Mouse (Mus musculus) forebrain, embryonic 13.5 days (tissue): ENCODE results near the gene Pkn3. TPM values are rescaled to one million over a fixed set of nuclear protein-coding genes. Genes with fewer than 3 reads are reported as not detected.

ENCODE experiments used
- ATAC-seq: fragments of 200-750 bp; cut with Nextera tagmentation; 2 replicates; pipeline ENCODE4 v1.8.0; 2017
- H3K27ac ChIP-seq: fragments of 300-500 bp; sonication (generic); 2 replicates; pipeline ENCODE4 v1.5.1; 2015; ENCODE audit warnings: inconsistent platforms, mild to moderate bottlenecking, moderate library complexity
- H3K27me3 ChIP-seq: fragments of 300-500 bp; sonication (generic); 2 replicates; pipeline ENCODE4 v1.6.1; 2015; ENCODE audit warnings: mild to moderate bottlenecking, inconsistent platforms
- H3K36me3 ChIP-seq: fragments of 300-500 bp; sonication (generic); 2 replicates; pipeline ENCODE4 v1.6.1; 2015; ENCODE audit warnings: mild to moderate bottlenecking, inconsistent platforms; ENCODE audit not compliant: poor library complexity, severe bottlenecking
- H3K4me1 ChIP-seq: fragments of 300-500 bp; sonication (generic); 2 replicates; pipeline ENCODE4 v1.6.1; 2015; ENCODE audit warnings: inconsistent platforms
- H3K4me2 ChIP-seq: fragments of 300-500 bp; sonication (generic); 2 replicates; pipeline ENCODE4 v1.6.1; 2015; ENCODE audit warnings: inconsistent platforms, mild to moderate bottlenecking, moderate library complexity
- H3K4me3 ChIP-seq: fragments of 300-500 bp; sonication (generic); 2 replicates; pipeline ENCODE4 v1.5.1; 2015; ENCODE audit warnings: mild to moderate bottlenecking, inconsistent platforms
- H3K9ac ChIP-seq: fragments of 300-500 bp; sonication (generic); 2 replicates; pipeline ENCODE4 v1.6.1; 2015; ENCODE audit warnings: mild to moderate bottlenecking, inconsistent platforms
- H3K9me3 ChIP-seq: fragments of 300-500 bp; sonication (generic); replicated peaks from 2 replicates; pipeline ENCODE4 v1.6.1; 2016; ENCODE audit warnings: inconsistent platforms
- WGBS: fragments of 180-500 bp; shearing (Covaris S2); methylation state at CpG from one replicate; pipeline ENCODE4 v1.1.7; 2015; 5-methylcytosine and 5-hydroxymethylcytosine counted together
- polyA plus RNA-seq: library from polyadenylated mRNA; unstranded; fragments of >200 nt; fragmentation: Nextera tagmentation; extraction: Ambion mirVana; gene quantifications from 2 replicates; pipeline ENCODE4 v1.2.1, GENCODE M21; 2015

Gene Pkn3
- polyA plus RNA-seq = 5.7 and 6.7 TPM in 2 replicates

DNA sequence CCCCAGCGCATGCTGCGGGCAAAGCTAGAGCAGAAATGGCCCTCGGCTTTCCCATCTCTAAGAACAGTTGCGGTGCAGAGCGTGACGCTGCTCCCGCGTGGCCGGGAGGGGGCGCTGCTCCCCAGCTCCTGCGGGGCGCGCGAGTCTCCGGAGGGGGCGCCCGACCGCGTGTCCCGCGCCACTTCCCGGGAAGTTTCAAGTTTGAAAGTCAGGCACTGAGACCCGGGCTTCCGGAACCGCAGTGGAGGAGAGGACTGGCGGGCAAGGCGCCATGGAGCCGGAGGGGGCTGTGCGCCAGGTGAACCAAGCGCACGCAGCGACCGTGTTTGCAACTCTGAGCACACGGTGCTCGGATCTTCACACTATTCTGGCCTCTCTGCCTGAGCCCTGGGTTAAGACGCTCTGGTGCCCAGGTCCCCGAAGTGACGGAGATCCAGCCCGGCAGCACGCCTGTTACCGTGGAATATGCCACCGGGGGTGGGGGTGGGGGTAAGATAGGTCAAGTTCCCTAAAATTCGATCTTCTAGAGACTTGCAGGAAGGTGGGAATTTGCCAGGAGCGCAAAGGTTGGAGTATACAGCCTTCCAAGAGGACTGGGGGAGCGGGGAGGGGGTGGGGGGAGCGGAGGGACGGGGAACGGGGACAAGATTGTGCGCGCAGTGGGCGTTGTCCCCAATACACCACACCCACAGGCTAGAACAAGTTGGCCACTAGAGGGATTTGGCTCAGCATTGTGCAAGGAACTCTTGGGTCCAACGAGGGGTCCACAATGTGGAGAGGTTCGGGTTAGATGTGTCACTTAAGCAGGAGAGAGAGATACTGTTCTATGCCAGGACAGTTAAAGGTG is at the start of gene Pkn3:
TSS of gene Pkn3 (plus strand) at position 183 of the 847 bp plus-strand sequence.
- peaks cover 19% of the 10 kb centered on the region for H3K4me1 ChIP-seq
- peak within 1 kb of the TSS; percentile 28 for H3K27ac ChIP-seq
- H3K27me3 ChIP-seq = no peaks in the 10 kb centered on the region
- peak within 1 kb of the TSS; percentile 89 for H3K4me2 ChIP-seq
- peak; percentile 81 for ATAC-seq
- H3K9ac ChIP-seq = peak within 1 kb of the TSS; percentile 66
- H3K9me3 ChIP-seq = no peaks in the 10 kb centered on the region
- under 1% methylated on average over 53 of the region's 53 CpGs for WGBS
- peaks cover 10% of the 10 kb centered on the region for H3K36me3 ChIP-seq
- H3K4me3 ChIP-seq = peak within 1 kb of the TSS; percentile 51

DNA sequence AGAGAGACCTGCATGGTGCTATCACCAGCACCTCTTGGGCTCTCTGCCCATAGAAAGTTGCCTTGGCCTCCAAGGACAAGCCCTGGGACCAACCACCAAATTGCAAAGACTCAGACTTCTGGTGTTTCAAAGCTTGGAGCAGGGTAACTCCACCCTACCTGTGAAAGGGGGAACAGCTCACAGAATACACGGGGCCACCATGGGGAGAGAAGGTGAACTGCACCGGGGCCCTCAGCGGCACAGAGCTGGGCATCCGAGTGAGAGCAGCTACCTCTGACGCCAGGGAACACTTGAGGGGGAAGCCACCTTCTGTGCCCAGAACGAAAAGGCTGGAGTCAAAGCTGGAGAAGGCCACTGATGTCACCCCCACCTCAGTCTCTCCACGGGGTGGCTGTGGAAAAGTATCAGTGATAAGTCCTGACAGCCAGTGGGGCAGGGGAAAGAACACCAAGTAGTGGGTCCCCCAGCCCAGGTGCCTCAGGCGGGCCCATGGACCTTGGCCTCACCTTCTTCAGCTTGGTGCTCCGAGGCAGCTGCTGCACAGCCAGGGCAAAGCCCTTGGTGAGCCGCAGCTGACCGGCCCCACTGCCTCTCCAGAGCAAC is 45.1 kb upstream of the Pkn3 start:
- Histone ChIP-seq H3K27ac (no peak overlapping the region), H3K9ac (no peak overlapping the region), H3K4me3 (no peak overlapping the region), H3K27me3 (no peaks in the 10 kb centered on the region), H3K9me3 (no peaks in the 10 kb centered on the region), H3K4me2 (no peak overlapping the region), H3K36me3 (peaks cover 80% of the 10 kb centered on the region), H3K4me1 (no peaks in the 10 kb centered on the region)
- peak; percentile 24; the same call in 1 of the 2 replicates for ATAC-seq
- WGBS = 58% methylated on average over 11 of the region's 11 CpGs

DNA sequence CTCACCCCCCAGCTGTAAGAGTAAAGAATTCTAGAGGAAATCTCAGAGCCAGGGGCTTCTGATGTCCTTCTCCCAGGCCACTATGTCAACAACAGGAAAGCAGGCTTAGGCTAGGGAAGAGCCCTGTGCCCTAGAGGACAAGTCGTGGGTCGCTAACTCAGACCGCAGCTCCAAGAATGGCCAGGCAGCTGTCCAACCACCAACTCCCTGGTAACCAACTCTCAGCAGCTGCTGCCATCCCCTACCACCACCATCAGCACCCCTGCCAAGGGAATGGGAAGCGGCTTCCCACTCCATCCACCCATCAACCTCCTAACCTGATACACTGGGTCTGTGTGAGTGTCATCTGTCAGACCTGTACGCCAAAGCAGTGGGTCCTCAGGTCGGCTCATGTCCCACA is 44.5 kb upstream of the Pkn3 start:
- no peaks in the 10 kb centered on the region for H3K9me3 ChIP-seq
- H3K27me3 ChIP-seq = no peaks in the 10 kb centered on the region
- H3K4me1 ChIP-seq = no peaks in the 10 kb centered on the region
- no peak overlapping the region for H3K27ac ChIP-seq
- H3K4me2 ChIP-seq = no peak overlapping the region
- WGBS = 80% methylated on average over 6 of the region's 6 CpGs
- H3K9ac ChIP-seq = no peak overlapping the region
- 0 out of 2 replicates have a peak, but pooled peaks have one; percentile 6 for ATAC-seq
- peaks cover 80% of the 10 kb centered on the region for H3K36me3 ChIP-seq
- no peak overlapping the region for H3K4me3 ChIP-seq

DNA sequence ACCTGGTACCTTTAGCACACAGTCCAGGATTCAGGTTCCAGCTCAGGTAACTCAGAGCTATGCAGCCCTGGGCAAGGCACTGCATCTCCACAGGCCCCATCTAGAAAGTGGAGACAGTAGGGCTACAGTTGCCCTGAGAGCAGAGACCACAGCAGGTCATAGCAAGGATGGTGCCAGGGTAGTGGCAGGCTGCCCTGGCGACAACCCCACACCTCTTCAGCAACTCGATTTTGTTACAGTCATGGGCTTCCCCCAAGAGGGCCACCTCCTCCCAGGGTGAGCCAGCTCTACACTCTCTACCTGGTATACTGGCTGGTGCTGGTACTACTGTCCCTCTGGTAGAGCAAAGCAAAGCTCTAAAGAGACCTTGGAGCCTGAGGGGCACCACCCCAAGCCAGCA is 39.7 kb upstream of the Pkn3 start:
- H3K4me3 ChIP-seq = no peak overlapping the region
- H3K4me1 ChIP-seq = 0 out of 2 replicates have a peak, but pooled peaks cover 6% of the 10 kb centered on the region
- H3K36me3 ChIP-seq = peaks cover 41% of the 10 kb centered on the region
- H3K4me2 ChIP-seq = no peak overlapping the region
- no peak overlapping the region for H3K27ac ChIP-seq
- no peak for ATAC-seq
- WGBS = 85% methylated on average over 2 of the region's 2 CpGs
- H3K9ac ChIP-seq = no peak overlapping the region
- no peaks in the 10 kb centered on the region for H3K27me3 ChIP-seq
- no peaks in the 10 kb centered on the region for H3K9me3 ChIP-seq

DNA sequence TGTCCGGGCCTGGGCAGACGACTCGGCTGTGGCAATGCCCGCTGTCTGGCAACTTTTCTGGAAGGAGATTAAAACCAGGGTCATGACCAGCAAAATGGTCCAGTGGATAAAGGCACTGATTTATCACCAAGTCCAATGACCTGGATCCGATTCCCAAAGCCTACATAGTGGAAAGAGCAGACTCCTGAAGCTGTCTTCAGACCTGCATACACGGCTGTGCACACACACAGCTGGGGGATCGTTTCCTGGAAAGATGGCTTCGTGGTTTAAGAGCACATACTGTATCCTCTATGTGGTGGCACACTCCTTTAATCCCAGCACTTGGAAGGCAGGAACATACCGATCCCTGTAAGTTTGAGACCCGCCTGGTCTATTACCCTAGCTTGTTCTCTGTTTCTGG is 39.1 kb upstream of the Pkn3 start:
- Histone ChIP-seq H3K36me3 (peaks cover 35% of the 10 kb centered on the region), H3K27ac (no peak overlapping the region), H3K27me3 (no peaks in the 10 kb centered on the region), H3K4me1 (0 out of 2 replicates have a peak, but pooled peaks cover 9% of the 10 kb centered on the region), H3K4me3 (no peak overlapping the region), H3K9me3 (no peaks in the 10 kb centered on the region), H3K9ac (no peak overlapping the region), H3K4me2 (no peak overlapping the region)
- 97% methylated on average over 10 of the region's 10 CpGs for WGBS
- ATAC-seq = no peak

DNA sequence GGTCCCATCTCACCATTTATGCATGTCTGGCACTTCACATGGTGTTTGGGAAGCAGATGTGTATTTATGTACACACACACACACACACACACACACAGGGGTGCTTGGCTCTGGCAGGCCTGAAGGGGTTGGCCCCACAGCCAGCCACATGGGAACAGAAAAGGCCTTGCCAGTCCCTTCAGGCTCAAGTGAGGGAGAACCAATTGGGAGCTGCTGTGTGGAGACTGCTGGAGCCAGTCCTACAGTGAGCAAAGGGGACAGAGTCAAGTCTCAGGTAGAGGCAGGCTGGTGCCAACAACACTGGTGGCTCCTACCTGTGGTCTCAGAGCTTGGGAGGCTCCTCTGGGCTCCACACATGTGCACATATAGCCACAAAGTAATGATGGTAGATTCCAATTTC is 37.8 kb upstream of the Pkn3 start:
- Histone ChIP-seq H3K27ac (no peak overlapping the region), H3K4me1 (0 out of 2 replicates have a peak, but pooled peaks cover 9% of the 10 kb centered on the region), H3K36me3 (peaks cover 29% of the 10 kb centered on the region), H3K9ac (no peak overlapping the region), H3K4me3 (no peak overlapping the region), H3K27me3 (no peaks in the 10 kb centered on the region), H3K4me2 (no peak overlapping the region), H3K9me3 (no peaks in the 10 kb centered on the region)
- no peak for ATAC-seq

DNA sequence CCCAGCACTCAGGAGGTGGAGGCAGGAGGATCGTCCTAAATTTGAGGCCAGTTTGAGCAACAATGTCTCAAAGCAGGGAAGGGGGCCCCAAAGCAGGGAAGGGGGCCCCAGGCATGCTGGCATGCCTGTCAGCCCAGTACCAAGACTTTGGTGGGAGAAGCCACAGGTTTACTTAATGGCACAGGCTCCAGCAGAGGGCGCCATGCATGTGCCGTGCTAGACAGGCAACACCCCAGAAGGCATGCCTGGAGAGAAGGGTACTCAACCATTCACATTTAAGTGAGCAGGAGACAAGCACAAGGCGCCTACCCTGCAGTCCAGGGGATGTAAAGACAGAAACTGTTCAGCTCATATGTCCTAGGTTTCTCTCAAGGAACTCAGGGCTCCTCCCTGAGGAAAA is 35.0 kb upstream of the Pkn3 start:
- 1% methylated on average over 4 of the region's 4 CpGs for WGBS
- no peaks in the 10 kb centered on the region for H3K9me3 ChIP-seq
- ATAC-seq = peak; percentile 43; the same call in 1 of the 2 replicates
- H3K27me3 ChIP-seq = no peaks in the 10 kb centered on the region
- no peak overlapping the region for H3K27ac ChIP-seq
- peaks cover 25% of the 10 kb centered on the region for H3K36me3 ChIP-seq
- 0 out of 2 replicates have a peak, but pooled peaks cover 9% of the 10 kb centered on the region for H3K4me1 ChIP-seq
- H3K4me3 ChIP-seq = no peak overlapping the region
- peak overlapping the region; percentile 21; the same call in 1 of the 2 replicates for H3K9ac ChIP-seq
- no peak overlapping the region for H3K4me2 ChIP-seq

DNA sequence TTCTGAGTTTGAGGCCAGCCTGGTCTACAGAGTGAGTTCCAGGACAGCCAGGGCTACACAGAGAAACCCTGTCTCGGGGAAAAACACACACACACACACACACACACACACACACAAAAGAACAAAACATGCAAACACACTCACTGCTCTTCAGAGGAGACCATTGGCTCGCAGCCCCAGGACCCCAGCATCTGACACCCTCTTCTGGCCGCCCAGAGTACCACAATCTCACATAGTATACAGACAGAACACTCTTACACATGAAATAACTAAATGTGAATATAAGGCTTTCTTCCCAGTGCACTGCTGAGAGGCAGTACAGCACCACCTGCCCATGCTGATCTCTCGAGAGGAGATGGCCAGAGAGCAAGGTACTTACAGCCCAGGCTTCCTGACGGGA is 32.9 kb upstream of the Pkn3 start:
- Histone ChIP-seq H3K36me3 (0 out of 2 replicates have a peak, but pooled peaks cover 16% of the 10 kb centered on the region), H3K9me3 (no peaks in the 10 kb centered on the region), H3K27ac (no peak overlapping the region), H3K27me3 (no peaks in the 10 kb centered on the region), H3K4me1 (peaks cover 16% of the 10 kb centered on the region; the same call in 1 of the 2 replicates), H3K9ac (no peak overlapping the region), H3K4me2 (no peak overlapping the region), H3K4me3 (no peak overlapping the region)
- ATAC-seq = no peak
- WGBS = 78% methylated on average over 5 of the region's 5 CpGs

DNA sequence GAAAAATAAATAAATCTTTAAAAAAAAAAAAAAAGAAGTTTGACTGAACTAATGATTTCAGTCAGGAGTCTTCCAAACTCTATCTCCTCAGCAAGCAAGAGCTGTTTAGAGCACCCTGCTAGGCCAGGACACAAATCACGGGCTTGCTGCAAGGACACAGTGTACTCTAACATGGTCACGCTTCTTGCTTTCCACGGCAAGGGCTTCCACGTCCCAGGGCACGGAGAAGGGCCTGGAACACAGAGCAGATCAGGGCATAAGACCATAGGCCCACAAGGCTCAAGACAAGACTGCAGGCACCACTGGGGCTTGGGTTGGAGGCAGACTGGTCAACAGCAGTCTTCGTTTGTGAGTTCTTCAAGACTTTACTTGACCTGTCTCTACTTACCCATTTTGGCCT is 30.4 kb upstream of the Pkn3 start:
- Histone ChIP-seq H3K9me3 (no peaks in the 10 kb centered on the region), H3K27ac (no peak overlapping the region), H3K36me3 (0 out of 2 replicates have a peak, but pooled peaks cover 11% of the 10 kb centered on the region), H3K4me3 (no peak overlapping the region), H3K4me1 (peaks cover 16% of the 10 kb centered on the region; the same call in 1 of the 2 replicates), H3K4me2 (no peak overlapping the region), H3K27me3 (peaks cover 5% of the 10 kb centered on the region; the same call in 1 of the 2 replicates), H3K9ac (no peak overlapping the region)
- no peak for ATAC-seq
- WGBS = 97% methylated on average over 6 of the region's 6 CpGs

DNA sequence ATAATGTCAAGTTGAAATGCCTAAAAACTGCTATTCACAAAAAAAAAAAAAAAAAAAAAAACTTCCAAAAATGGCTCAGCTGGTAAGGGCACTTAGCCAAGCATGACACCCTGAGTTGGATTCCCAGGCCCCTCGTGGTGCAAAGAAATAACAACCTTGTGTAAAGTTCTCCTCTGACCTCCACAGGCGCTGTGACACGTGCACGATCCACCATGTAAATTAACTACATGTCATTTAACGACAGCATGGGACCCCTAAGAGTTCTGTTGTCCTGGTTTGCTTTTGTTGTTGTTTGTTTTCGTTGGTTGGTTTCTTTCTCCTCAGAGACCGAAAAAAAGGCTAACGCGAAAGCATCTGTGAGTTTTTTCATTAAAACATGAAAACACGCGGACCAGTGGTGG is 29.4 kb upstream of the Pkn3 start:
- WGBS = 51% methylated on average over 11 of the region's 11 CpGs
- H3K4me3 ChIP-seq = peak overlapping the region; percentile 69
- peaks cover 5% of the 10 kb centered on the region; the same call in 1 of the 2 replicates for H3K27me3 ChIP-seq
- no peak for ATAC-seq
- peaks cover 7% of the 10 kb centered on the region; the same call in 1 of the 2 replicates for H3K4me1 ChIP-seq
- H3K4me2 ChIP-seq = peak overlapping the region; percentile 69
- peak overlapping the region; percentile 75 for H3K9ac ChIP-seq
- H3K27ac ChIP-seq = peak overlapping the region; percentile 89
- 0 out of 2 replicates have a peak, but pooled peaks cover 11% of the 10 kb centered on the region for H3K36me3 ChIP-seq
- H3K9me3 ChIP-seq = no peaks in the 10 kb centered on the region

DNA sequence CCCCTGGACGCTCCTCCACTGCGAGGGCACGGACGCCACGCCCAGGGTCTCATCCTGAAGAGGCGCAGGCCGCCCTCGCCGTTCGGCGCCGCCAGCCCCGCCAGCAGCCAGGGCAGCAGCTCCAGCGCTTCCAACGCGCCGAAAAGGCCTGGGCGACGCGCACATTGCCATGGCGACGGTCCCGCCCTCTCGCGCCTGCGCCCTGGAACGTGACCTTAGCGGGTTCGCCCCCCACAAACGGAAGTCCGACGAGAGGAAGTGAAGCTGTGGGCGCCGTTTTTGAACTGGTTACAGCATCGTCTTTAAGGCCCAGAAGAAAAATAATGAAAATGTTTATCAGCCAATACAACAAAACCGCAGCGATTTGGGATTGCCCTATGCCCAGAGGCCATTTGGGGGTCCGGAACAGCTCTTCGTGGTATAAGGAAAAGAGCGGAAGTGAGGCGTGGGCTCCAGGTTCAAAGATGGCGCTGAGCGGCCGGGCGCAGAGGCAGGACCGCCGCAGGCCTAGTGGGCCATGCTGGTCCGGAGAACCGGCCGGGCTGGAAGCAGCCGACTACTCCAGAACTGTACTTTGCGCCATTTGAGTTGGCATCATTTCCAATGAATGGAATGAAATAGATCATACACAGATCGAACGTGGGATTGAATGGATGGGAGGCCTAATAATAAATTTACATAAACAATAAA is 28.6 kb upstream of the Pkn3 start, which contains the start of gene Wdr34:
TSS of gene Wdr34 (minus strand) at position 183 of the 690 bp plus-strand sequence.
- Histone ChIP-seq H3K27me3 (peaks cover 8% of the 10 kb centered on the region), H3K9me3 (no peaks in the 10 kb centered on the region), H3K4me1 (peaks cover 7% of the 10 kb centered on the region; the same call in 1 of the 2 replicates), H3K4me2 (peak within 1 kb of the TSS; percentile 69), H3K9ac (peak within 1 kb of the TSS; percentile 75), H3K27ac (peak within 1 kb of the TSS; percentile 89), H3K36me3 (0 out of 2 replicates have a peak, but pooled peaks cover 11% of the 10 kb centered on the region), H3K4me3 (peak within 1 kb of the TSS; percentile 69)
- ATAC-seq = peak; percentile 95
- 1% methylated on average over 54 of the region's 54 CpGs for WGBS
